8 mouse cellular contexts compared by ENCODE assay signal in genomic region chr5:30912156-30912555, GRCm38 (mm10). TPM values are rescaled to one million over a fixed set of nuclear protein-coding genes. Genes with fewer than 3 reads are reported as not detected.
DNase-seq lines count a peak whose midpoint lies in the region; ATAC-seq and TF ChIP-seq lines count a peak whose summit lies in the region.

No protein-coding gene starts in this region.

- H3ac ChIP-seq in myocyte (ENCODE audit: control insufficient read depth, insufficient read length) = no peak overlapping the region

- H3K4me1 ChIP-seq in kidney, embryonic 16.5 days (ENCODE audit: insufficient read depth, low read length) = peaks cover 67% of the 10 kb centered on the region
- H3K4me1 ChIP-seq in embryonic facial prominence, embryonic 12.5 days = peaks cover 65% of the 10 kb centered on the region
- peaks cover 32% of the 10 kb centered on the region for H3K4me1 ChIP-seq in hindbrain, embryonic 14.5 days (replicated peaks; ENCODE audit: control insufficient read depth, insufficient read depth, low read length)

- H3K79me2 ChIP-seq in myocyte (ENCODE audit: control insufficient read depth, insufficient read depth) = peaks cover 2% of the 10 kb centered on the region

- peak overlapping the region; percentile 90 for H3K27ac ChIP-seq in kidney, embryonic 16.5 days (ENCODE audit: low read length)
- peak overlapping the region; percentile 96 for H3K27ac ChIP-seq in embryonic facial prominence, embryonic 12.5 days
- peak overlapping the region; percentile 65 for H3K27ac ChIP-seq in hindbrain, embryonic 14.5 days

- no peak overlapping the region for H3K4me2 ChIP-seq in kidney, embryonic 16.5 days (replicated peaks; ENCODE audit: low read depth, low read length)
- H3K4me2 ChIP-seq in embryonic facial prominence, embryonic 12.5 days (replicated peaks) = 0 out of 2 replicates have a peak overlapping the region, but pooled peaks have one; percentile 22
- H3K4me2 ChIP-seq in hindbrain, embryonic 14.5 days (replicated peaks) = no peak overlapping the region
- H3K4me2 ChIP-seq in myocyte (ENCODE audit: low read depth) = peak overlapping the region; percentile 42

- H3K9me3 ChIP-seq in kidney, embryonic 16.5 days (ENCODE audit: low read length) = no peaks in the 10 kb centered on the region
- no peaks in the 10 kb centered on the region for H3K9me3 ChIP-seq in embryonic facial prominence, embryonic 12.5 days
- H3K9me3 ChIP-seq in hindbrain, embryonic 14.5 days (ENCODE audit: control insufficient read depth, low read length) = no peaks in the 10 kb centered on the region

- no peaks in the 10 kb centered on the region for H3K27me3 ChIP-seq in kidney, embryonic 16.5 days (ENCODE audit: insufficient read depth, low read length)
- no peaks in the 10 kb centered on the region for H3K27me3 ChIP-seq in embryonic facial prominence, embryonic 12.5 days
- no peaks in the 10 kb centered on the region for H3K27me3 ChIP-seq in hindbrain, embryonic 14.5 days (ENCODE audit: control insufficient read depth, insufficient read depth, low read length)
- H3K27me3 ChIP-seq in myocyte (ENCODE audit: control insufficient read depth, insufficient read depth, insufficient read length) = no peaks in the 10 kb centered on the region

- no peak for ATAC-seq in kidney, embryonic 16.5 days (ENCODE audit: low FRiP score, low TSS enrichment)
- ATAC-seq in embryonic facial prominence, embryonic 12.5 days (ENCODE audit: insufficient number of reproducible peaks, insufficient read depth, low FRiP score, low TSS enrichment) = no peak
- no peak for ATAC-seq in hindbrain, embryonic 14.5 days (ENCODE audit: low FRiP score)

- H3K4me3 ChIP-seq in kidney, embryonic 16.5 days (ENCODE audit: low read length) = no peak overlapping the region
- H3K4me3 ChIP-seq in embryonic facial prominence, embryonic 12.5 days = no peak overlapping the region
- no peak overlapping the region for H3K4me3 ChIP-seq in hindbrain, embryonic 14.5 days (replicated peaks; ENCODE audit: low read length)
- no peak overlapping the region for H3K4me3 ChIP-seq in myocyte

- no peak for DNase-seq in kidney, postnatal 14 days
- DNase-seq in hindbrain, embryonic 14.5 days (ENCODE audit: low spot score) = no peak
- DNase-seq in urinary bladder, adult 18-20 months (ENCODE audit: low spot score in 2 of 2) = no peak
- no peak for DNase-seq in spleen, postnatal 4 days (ENCODE audit: low spot score in 2 of 2)
- no peak for DNase-seq in thymus, postnatal 36 days

- peaks cover 3% of the 10 kb centered on the region; the same call in 1 of the 2 replicates for H3K36me3 ChIP-seq in kidney, embryonic 16.5 days (ENCODE audit: insufficient read depth, low read length)
- peaks cover 4% of the 10 kb centered on the region for H3K36me3 ChIP-seq in embryonic facial prominence, embryonic 12.5 days
- no peaks in the 10 kb centered on the region for H3K36me3 ChIP-seq in hindbrain, embryonic 14.5 days (replicated peaks; ENCODE audit: control insufficient read depth, insufficient read depth)
- H3K36me3 ChIP-seq in myocyte (ENCODE audit: control insufficient read depth, insufficient read depth) = no peaks in the 10 kb centered on the region

- H3K9ac ChIP-seq in kidney, embryonic 16.5 days (replicated peaks; ENCODE audit: low read length) = peak overlapping the region; percentile 29; the same call in 1 of the 2 replicates
- H3K9ac ChIP-seq in embryonic facial prominence, embryonic 12.5 days = 0 out of 2 replicates have a peak overlapping the region, but pooled peaks have one; percentile 15
- no peak overlapping the region for H3K9ac ChIP-seq in hindbrain, embryonic 14.5 days

- TF ChIP-seq POLR2A in myocyte (IDR thresholded peaks at IDR 0.05; ENCODE audit: insufficient read length, low read depth) = no peak

- WGBS in kidney, embryonic 16.5 days = 64% methylated on average over 5 of the region's 5 CpGs
- WGBS in embryonic facial prominence, embryonic 12.5 days = 40% methylated on average over 5 of the region's 5 CpGs
- WGBS in hindbrain, embryonic 14.5 days = 54% methylated on average over 5 of the region's 5 CpGs

TF ChIP-seq in myocyte, 11 proteins besides CTCF, POLR2A, EP300 and RAD21:
- TF ChIP-seq POLR2AphosphoS2 (IDR thresholded peaks at IDR 0.05; ENCODE audit: insufficient read length, low read depth) (no peak), CEBPB (IDR thresholded peaks at IDR 0.05; ENCODE audit: insufficient read depth, poor library complexity, severe bottlenecking) (no peak), MYOD1 (IDR thresholded peaks at IDR 0.05; ENCODE audit: control insufficient read depth in 1 of 3, insufficient read length in 2 of 3, low read depth in 2 of 3) (peak in 1 of 3 experiments; percentile 5)

RNA-seq across cellular contexts. Expression of gene Emilin1, which starts 1.0 kb away (rescaled TPM):
- 335 and 366 TPM in 2 replicates for polyA plus RNA-seq in kidney, embryonic 16.5 days (2015; fragmentation: Nextera tagmentation; extraction: Ambion mirVana)
- 248 and 252 TPM in 2 replicates for polyA plus RNA-seq in embryonic facial prominence, embryonic 12.5 days (2016; fragmentation: Nextera tagmentation; extraction: Ambion mirVana)
- 14.1 and 17.1 TPM in 2 replicates for polyA plus RNA-seq in hindbrain, embryonic 14.5 days (2014; fragmentation: Nextera tagmentation; extraction: Ambion mirVana)
- polyA plus RNA-seq in myocyte (2012; fragmentation: generic; extraction: Trizol) = 25.8 TPM

RNA-seq across cellular contexts. Expression of gene Ost4, which starts 4.6 kb away (rescaled TPM):
- 457 and 467 TPM in 2 replicates for polyA plus RNA-seq in kidney, embryonic 16.5 days (2015; fragmentation: Nextera tagmentation; extraction: Ambion mirVana)
- polyA plus RNA-seq in embryonic facial prominence, embryonic 12.5 days (2016; fragmentation: Nextera tagmentation; extraction: Ambion mirVana) = 346 and 376 TPM in 2 replicates
- 228 and 259 TPM in 2 replicates for polyA plus RNA-seq in hindbrain, embryonic 14.5 days (2014; fragmentation: Nextera tagmentation; extraction: Ambion mirVana)
- 262 TPM for polyA plus RNA-seq in myocyte (2012; fragmentation: generic; extraction: Trizol)

RNA-seq across cellular contexts. Expression of gene Khk, which starts 9.1 kb away (rescaled TPM):
- 38.8 and 41.4 TPM in 2 replicates for polyA plus RNA-seq in kidney, embryonic 16.5 days (2015; fragmentation: Nextera tagmentation; extraction: Ambion mirVana)
- polyA plus RNA-seq in embryonic facial prominence, embryonic 12.5 days (2016; fragmentation: Nextera tagmentation; extraction: Ambion mirVana) = 13.7 and 14.2 TPM in 2 replicates
- polyA plus RNA-seq in hindbrain, embryonic 14.5 days (2014; fragmentation: Nextera tagmentation; extraction: Ambion mirVana) = 9.0 and 11.2 TPM in 2 replicates
- polyA plus RNA-seq in myocyte (2012; fragmentation: generic; extraction: Trizol) = 16.6 TPM

RNA-seq across cellular contexts. Expression of gene Agbl5, which starts 23.7 kb away (rescaled TPM):
- polyA plus RNA-seq in kidney, embryonic 16.5 days (2015; fragmentation: Nextera tagmentation; extraction: Ambion mirVana) = 23.9 and 27.1 TPM in 2 replicates
- 31.9 and 34.1 TPM in 2 replicates for polyA plus RNA-seq in embryonic facial prominence, embryonic 12.5 days (2016; fragmentation: Nextera tagmentation; extraction: Ambion mirVana)
- polyA plus RNA-seq in hindbrain, embryonic 14.5 days (2014; fragmentation: Nextera tagmentation; extraction: Ambion mirVana) = 25.5 and 28.6 TPM in 2 replicates
- polyA plus RNA-seq in myocyte (2012; fragmentation: generic; extraction: Trizol) = 3.1 TPM

RNA-seq across cellular contexts. Expression of gene Cgref1, which starts 33.2 kb away (rescaled TPM):
- 17.9 and 20.3 TPM in 2 replicates for polyA plus RNA-seq in kidney, embryonic 16.5 days (2015; fragmentation: Nextera tagmentation; extraction: Ambion mirVana)
- 4.5 and 5.7 TPM in 2 replicates for polyA plus RNA-seq in embryonic facial prominence, embryonic 12.5 days (2016; fragmentation: Nextera tagmentation; extraction: Ambion mirVana)
- polyA plus RNA-seq in hindbrain, embryonic 14.5 days (2014; fragmentation: Nextera tagmentation; extraction: Ambion mirVana) = 62.4 and 71.4 TPM in 2 replicates
- polyA plus RNA-seq in myocyte (2012; fragmentation: generic; extraction: Trizol) = 26.2 TPM

Comparison
In these comparisons a context has a peak if more than half of its experiments do, and no peak if none do; other contexts are left out.
1. H3K4me2 ChIP-seq: peak in embryonic facial prominence, embryonic 12.5 days (single experiment) and myocyte (single experiment); none in kidney, embryonic 16.5 days (single experiment) and hindbrain, embryonic 14.5 days (single experiment).
2. Peak in every context shown above with its lines, with median percentiles within 50 percentile points of each other: H3K27ac ChIP-seq.